Mouse (Mus musculus): ENCODE results near the gene Pmel.
"Not testable (repeated sequence)": the region's sequence is repeated elsewhere in the genome, so short reads cannot be mapped to it uniquely, and the experiment has no call there.

The Pmel gene

DNA sequence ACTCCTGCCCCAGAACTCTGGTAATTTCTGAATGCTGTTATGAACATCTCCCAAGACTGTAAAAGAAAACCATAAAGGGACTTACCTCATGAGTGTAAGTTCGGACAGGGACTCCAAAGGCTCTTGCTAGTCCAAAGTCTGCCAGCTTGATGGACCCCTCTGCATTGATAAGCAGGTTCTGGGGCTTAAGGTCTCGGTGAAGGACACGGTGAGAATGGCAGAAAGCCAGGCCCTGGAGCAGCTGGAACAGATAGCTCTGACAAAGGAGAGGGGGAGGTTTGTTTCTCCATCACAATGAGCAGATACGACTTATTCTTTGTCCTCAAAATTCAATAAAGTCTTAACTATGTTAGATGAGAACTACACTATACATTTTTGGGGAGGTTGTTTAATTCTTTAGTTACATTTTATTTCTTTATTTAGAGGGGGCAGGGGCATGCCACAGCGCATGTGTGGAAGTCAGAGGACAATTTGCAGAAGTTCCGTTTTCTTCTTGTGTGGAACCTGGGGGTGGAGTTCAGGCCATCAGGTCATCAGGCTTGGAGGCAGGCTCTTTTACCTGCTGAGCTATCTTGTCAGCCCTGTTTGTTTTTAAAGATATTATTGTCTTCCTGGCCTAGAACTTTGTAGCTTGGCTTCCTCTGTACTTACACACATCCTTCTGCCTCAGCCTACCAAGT, 1.5 kb upstream of the Pmel start:
- no peak for DNase-seq (ENCODE audit: low read depth, low spot score)

GRCm38 (mm10) chr10:128704491-128705316, 709 bp downstream of the Pmel start, which contains the start of gene Cdk2:
Cdk2 (minus strand) TSS chr10:128705031.
- peak; percentile 92 for DNase-seq (ENCODE audit: low read depth, low spot score)

- no peak for DNase-seq (ENCODE audit: low read depth, low spot score)
Observed at GRCm38 (mm10) chr10:128705317-128705693, 1.3 kb downstream of the Pmel start.

DNA sequence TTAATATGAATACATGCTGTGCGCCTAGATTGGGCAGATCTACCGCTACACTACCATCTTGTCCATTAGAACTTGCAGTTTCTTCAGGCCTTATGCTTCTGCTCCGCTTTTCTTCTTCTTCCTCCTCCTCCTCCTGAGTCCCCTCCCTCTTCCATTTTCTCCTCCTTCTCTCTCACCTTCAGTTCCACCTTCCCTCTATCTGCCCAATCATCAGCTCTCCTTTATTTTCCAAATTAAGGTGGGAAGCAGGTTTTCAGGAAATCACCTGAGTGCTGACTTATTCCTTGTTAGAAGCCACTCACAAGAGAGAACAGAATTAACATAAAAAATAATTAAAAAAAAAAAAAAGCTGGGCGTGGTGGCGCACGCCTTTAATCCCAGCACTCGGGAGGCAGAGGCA, 7.3 kb downstream of the Pmel start:
- peak; percentile 53 for DNase-seq (ENCODE audit: low read depth, low spot score)

GRCm38 (mm10) chr10:128715559-128716537, 11.9 kb downstream of the Pmel start:
- no peak for DNase-seq (ENCODE audit: low read depth, low spot score)

- not testable (repeated sequence) for DNase-seq (ENCODE audit: low read depth, low spot score)
Observed at GRCm38 (mm10) chr10:128725466-128725865, 21.5 kb downstream of the Pmel start.

GRCm38 (mm10) chr10:128728059-128728458, 24.1 kb downstream of the Pmel start:
- no peak for DNase-seq (ENCODE audit: low read depth, low spot score)

GRCm38 (mm10) chr10:128731002-128731433, 27.0 kb downstream of the Pmel start:
- no peak for DNase-seq (ENCODE audit: low read depth, low spot score)

DNA sequence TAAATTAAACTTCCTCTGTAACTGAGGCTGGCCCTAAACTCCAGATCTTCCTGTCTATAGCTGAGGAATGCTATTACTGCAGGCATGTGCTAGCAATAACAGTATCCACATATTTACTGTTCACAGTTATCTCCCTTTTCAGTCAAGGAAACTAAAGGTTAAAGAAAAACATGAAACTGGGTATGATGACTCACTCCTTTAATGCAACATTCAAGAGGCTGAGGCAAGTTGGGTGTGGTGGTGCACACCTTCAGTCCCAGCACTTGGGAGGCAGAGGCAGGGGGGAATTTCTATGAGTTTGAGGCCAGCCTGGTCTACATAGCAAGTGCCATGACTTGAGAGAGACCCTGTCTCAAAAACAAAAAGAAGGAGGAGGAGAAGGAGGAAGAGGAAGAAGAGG, 28.0 kb downstream of the Pmel start:
- DNase-seq (ENCODE audit: low read depth, low spot score), result no peak

GRCm38 (mm10) chr10:128737435-128737834, 33.4 kb downstream of the Pmel start:
- peak; percentile 97 for DNase-seq (ENCODE audit: low read depth, low spot score)

DNA sequence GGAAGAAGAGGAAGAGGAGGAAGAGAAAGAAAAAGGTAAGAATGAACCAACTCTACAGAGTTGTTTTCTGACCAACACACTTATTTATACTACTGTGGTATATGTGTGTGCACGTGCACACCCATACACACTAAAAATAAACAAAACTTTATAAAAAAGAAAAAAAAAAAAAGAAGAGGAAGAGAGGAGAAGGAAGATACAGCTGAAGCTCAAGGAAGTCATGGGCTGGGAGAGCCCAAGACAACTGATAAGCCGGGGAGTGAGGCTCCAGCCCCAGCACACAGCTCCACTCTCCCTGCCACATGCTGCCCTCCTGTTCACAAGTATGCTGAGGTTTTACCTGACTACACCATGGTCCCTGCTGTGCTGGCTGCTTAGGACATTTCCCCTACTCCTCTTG, 36.3 kb downstream of the Pmel start:
- DNase-seq (ENCODE audit: low read depth, low spot score), result no peak

DNA sequence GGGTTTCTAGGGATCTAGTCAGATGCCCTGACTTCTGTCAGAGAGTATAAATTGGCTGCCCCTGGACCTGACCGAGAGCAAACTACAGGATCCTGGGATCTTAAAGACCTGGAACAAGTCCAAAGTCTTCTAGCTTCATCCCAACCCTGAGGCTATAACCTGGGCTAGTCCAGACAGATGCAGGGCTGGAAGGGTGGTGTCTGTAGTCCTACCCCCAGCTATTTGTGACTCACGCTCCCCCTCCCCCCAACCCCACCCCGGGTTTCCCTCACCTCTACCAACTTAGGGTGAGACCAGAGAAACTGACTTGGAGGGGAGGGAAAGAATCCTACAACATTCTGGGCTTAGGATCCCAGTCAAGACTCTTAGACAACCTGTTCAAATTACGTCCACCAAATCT, 38.6 kb downstream of the Pmel start:
- peak; percentile 76 for DNase-seq (ENCODE audit: low read depth, low spot score)

GRCm38 (mm10) chr10:128743235-128743634, 39.2 kb downstream of the Pmel start:
- DNase-seq (ENCODE audit: low read depth, low spot score), result no peak

- DNase-seq (ENCODE audit: low read depth, low spot score), result peak; percentile 25
Observed at GRCm38 (mm10) chr10:128743791-128744191, 39.8 kb downstream of the Pmel start.

GRCm38 (mm10) chr10:128744211-128744610, 40.2 kb downstream of the Pmel start:
- no peak for DNase-seq (ENCODE audit: low read depth, low spot score)

DNA sequence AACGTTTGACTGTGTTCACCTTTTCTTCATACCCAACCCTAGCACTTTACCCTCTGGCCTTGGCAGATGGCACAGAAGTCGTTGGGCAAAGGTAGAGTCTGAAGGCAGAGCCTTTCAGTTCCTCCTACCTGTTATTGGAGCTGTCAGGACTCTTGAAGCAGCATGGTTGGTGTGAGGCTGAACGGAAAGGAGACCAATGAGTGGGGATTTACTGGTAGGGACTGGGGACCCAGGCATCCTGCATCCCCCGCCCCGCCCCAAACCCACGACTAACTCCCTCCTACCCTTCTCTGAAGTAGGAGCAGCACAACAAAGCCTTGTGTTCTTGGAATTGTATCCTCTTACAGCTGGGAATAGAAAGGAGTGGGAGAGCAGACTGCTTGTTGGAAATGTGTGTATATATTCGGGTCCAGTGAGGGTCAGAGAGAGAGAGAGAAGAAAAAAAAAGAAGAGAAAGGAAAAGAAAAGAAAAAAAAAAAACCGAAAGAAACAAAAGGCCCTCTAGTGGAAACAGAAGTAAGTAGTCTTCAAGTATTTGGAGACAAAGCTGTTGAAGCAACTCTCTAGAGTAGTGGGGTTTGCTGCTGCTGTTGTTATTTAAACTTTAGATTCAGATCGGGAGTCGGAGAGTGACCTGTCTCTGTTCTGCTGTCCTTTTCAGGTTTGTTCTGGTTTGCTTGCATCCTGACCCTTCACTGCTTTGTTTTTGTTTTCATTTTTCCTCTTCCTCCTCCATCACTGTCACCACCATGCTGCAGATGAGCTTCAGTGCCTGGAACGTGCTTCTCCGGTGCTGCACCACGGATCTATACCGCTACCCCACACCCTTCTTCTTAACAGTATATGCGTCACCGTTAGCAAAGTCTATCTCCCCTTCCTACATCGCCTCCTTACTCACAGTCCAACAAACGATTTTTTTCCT, 40.9 kb downstream of the Pmel start, which contains the start of gene Dgka:
Dgka (minus strand) TSS at position 176 of the 922 bp plus-strand sequence.
- DNase-seq (ENCODE audit: low read depth, low spot score), result peak; percentile 48

DNA sequence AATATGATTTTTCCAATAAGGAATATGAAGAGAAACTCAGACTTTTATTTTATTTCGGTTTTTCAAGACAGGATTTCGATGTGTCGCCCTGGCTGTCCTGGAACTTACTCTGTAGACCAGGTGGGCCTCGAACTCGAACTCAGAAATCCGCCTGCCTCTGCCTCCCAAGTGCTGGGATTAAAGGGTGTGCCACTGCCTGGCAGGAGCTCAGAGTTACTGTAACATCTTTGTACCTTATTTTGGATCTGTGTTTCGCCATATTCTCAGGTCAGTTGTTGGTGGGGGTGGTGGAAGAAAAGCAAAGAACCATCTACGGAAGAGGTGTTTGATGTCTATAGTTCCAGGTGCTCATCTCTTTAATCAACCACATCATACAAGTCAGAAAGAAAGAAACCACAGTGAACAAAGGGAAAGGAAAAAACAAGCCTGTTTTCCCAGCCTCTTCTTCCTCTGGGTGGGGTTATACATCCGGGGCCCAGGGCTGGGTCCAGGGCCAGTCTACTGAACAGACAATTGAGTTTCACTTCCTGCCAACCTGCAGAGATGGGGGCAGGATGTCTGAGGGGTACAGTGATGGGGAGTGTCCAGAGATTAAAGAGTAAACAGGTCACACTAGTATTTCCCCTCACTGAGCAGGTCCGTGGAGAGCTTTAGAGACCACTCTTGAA, 42.1 kb downstream of the Pmel start:
- DNase-seq (ENCODE audit: low read depth, low spot score), result peak; percentile 30

GRCm38 (mm10) chr10:128746972-128747645, 43.1 kb downstream of the Pmel start:
- DNase-seq (ENCODE audit: low read depth, low spot score), result no peak

DNA sequence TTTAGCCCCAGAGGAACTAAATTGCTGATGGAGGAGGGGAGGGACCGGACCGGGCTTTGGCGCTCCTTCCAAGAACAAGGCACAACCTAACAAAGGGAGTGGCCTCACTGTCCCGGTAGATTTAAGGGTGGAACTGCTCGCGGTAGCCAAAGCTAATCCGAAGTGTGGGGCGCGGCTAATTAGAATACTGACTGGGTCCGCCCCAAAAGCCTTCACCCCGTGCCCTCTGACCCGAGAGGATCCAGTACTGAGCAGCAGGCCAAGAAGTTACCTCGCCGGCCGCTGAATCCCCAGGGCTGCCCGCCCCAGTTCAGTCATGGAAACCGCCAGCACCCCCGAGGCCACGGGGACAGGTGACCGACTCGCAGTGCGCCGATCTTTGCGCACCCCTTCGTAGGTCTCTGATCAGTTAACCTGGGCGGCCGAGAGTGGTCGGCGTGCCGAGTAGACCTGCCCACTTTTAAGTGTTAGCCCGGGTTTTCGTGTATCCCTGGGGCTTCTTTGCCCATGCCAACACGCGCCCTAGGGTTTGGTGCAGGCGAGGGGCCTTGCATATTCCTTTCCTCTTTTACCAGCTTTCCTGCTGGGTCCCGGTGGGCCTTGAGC, 43.8 kb downstream of the Pmel start, which contains the start of gene Pym1:
Pym1 (plus strand) TSS at position 244 of the 606 bp plus-strand sequence.
- DNase-seq (ENCODE audit: low read depth, low spot score), result peak; percentile 96

All from ES-CJ7 (cell line).